Mouse (Mus musculus) gastrocnemius, adult 2 months (tissue): ENCODE measurements around the gene Smarcad1. TPM values are rescaled to one million over a fixed set of nuclear protein-coding genes. Genes with fewer than 3 reads are reported as not detected.
"Not testable (repeated sequence)": the region's sequence is repeated elsewhere in the genome, so short reads cannot be mapped to it uniquely, and the experiment has no call there.

Experiments
- DNase-seq: peaks from one replicate; pipeline ENCODE4 v3.0.0; 2022
- H3K27ac ChIP-seq: fragments of 200-600 bp; 2 replicates; pipeline ENCODE4 v1.8.1; 2022; ENCODE audit warnings: mild to moderate bottlenecking
- H3K4me3 ChIP-seq: fragments of 200-600 bp; 2 replicates; pipeline ENCODE4 v1.8.1; 2022; ENCODE audit warnings: mild to moderate bottlenecking, moderate library complexity
- CTCF ChIP-seq: fragments of 200-600 bp; IDR thresholded peaks from 2 replicates; pipeline ENCODE4 v1.8.1; 2022; ENCODE audit warnings: antibody characterized with exemption, mild to moderate bottlenecking, moderate library complexity
- intact Hi-C: fragments of 180-260 bp; cut with DNase I; formaldehyde crosslinking; loops from one replicate; pipeline ENCODE4 v1.15.1; 2025
- total RNA-seq, 2 experiments: library from RNA; stranded (reverse); gene quantifications; 2 replicates each; pipeline ENCODE4 v1.2.3; 2021

Smarcad1 gene
- total RNA-seq, 2 experiments from 2014 or later, result 10.2 to 11.6 TPM

DNA sequence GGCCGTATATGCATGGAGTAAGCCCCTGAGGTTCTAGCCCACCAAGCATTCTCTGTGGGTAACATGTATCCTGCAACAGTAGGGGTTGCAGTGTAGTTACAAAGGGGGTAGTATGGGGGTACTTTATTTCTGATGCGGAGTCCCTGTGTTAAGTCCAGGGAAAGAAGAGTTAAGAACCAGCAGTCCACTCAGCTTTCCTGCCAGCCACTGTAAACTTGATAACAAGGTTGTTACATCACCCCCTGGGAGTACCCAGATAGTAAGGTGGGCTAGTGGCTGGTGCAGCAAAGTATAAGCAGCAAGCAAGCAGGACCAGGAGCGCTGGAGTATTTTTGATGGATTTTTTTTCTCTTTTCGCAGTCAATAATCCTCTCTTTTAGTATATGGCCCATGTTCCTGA is 17.3 kb upstream of the Smarcad1 start:
- intact Hi-C loops, result no loop called here
- Histone ChIP-seq H3K4me3 (no peak overlapping the region), H3K27ac (no peak overlapping the region)
- TF ChIP-seq CTCF, result no peak
- no peak for DNase-seq

DNA sequence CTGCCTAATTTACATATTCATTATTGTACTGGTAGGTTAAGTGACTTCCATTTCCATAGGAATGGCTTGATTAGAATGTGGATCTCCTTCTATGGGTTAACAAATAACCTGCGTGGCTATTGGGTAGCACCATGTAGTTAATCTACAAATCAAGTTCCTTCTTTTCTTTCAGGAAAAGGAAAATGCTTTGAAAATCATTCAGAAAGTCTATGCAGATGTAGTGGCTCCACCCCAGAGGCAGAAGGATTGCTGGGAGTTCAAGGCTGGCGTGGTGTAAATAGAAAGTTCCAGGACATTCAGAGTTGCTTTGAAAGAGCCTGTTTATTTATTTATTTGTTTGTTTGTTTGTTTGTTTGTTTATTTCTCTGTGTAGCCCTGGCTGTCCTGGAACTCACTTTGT is 7.7 kb upstream of the Smarcad1 start:
- no peak for TF ChIP-seq CTCF
- Histone ChIP-seq H3K27ac (no peak overlapping the region), H3K4me3 (no peak overlapping the region)
- no peak for DNase-seq
- intact Hi-C loops, result no loop called here

DNA sequence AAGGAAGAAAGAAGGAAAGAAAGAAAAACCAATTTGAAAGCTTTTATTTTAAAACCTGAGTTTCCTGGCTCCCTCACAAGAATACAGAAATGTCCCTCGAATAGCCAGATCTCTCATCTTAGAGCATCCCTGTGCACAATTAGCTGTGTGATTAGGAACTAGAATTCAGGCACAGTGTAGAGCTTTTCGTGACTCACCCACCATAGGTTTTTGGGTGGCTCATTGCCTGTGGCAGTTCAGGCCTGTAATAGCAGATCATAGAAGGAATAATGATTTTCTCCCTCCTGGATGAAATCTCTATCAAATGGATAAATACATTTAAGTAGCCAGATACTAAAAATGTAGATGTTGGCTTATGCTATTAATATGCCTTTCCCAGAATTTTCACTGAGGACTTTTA is 6.9 kb upstream of the Smarcad1 start:
- intact Hi-C loops, result no loop called here
- Histone ChIP-seq H3K4me3 (no peak overlapping the region), H3K27ac (no peak overlapping the region)
- no peak for DNase-seq
- no peak for TF ChIP-seq CTCF

DNA sequence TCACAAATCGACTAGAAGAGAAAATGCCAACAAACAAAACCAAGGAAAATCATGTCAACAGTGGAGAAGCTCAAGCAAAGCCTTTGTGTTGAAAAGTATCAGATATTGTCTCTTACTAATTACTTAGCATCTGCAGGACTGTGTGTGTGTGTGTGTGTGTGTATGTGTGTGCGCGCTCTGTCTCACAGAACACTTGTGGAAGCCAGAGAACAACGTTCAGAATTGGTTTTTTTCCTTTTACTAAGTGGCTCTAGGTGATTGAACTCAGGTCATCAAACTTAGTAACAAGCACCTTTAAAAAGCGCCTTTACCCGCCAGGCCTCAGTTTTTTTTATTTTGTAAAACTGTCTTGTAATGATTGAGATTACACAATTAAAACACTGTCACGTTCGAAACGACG is 451 bp upstream of the Smarcad1 start:
- Histone ChIP-seq H3K4me3 (peak overlapping the region; percentile 99), H3K27ac (peak overlapping the region; percentile 98)
- intact Hi-C loops, result loop anchor here (10.0 kb wide), 1 partner anchor 1493 kb away; the partner anchor contains the start of gene Mad2l1
- no peak for DNase-seq
- TF ChIP-seq CTCF, result no peak

DNA sequence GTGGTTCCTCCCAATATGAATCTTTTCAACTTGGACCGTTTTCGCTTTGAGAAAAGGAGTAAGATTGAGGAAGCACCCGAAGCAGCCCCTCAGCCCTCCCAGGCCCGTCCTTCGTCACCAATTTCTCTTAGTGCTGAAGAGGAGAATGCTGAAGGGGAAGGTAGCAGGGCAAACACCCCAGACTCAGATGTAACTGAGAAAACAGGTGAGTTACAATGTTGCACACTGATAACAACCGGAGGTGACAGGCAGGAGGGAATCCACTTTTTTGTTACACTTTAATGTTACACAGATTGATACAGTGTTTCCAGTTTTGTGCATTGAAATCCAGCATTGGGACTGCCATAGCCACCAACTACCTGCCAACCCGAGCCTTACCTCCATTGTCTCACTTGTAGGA is 858 bp downstream of the Smarcad1 start:
- Histone ChIP-seq H3K4me3 (peak overlapping the region; percentile 99), H3K27ac (peak overlapping the region; percentile 98)
- intact Hi-C loops, result loop anchor here (10.0 kb wide), 1 partner anchor 1492 kb away; the partner anchor contains the start of gene Mad2l1
- DNase-seq, result no peak
- TF ChIP-seq CTCF, result no peak

DNA sequence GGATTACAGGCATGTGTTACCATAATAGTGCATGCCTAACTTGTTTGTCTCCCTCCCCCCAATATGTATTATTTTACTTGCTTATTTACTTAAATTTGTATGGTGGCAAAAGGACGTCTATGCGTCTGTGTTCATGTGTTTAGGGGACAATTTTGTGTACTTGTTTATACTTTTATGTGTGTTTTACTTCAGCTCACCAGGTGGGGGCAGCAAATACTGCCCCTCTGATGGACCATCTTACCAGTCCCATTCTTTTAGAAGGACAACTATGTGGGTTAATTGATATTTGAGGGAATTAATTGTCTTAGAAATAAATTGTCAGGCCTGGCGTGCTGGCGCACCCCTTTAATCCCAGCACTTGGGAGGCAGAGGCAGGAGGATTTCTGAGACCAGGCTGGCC is 6.7 kb downstream of the Smarcad1 start:
- intact Hi-C loops, result loop anchor here (10.0 kb wide), 1 partner anchor 1486 kb away; the partner anchor contains the start of gene Mad2l1
- TF ChIP-seq CTCF, result peak; percentile 29; the same call in 1 of the 2 replicates
- no peak for DNase-seq
- Histone ChIP-seq H3K4me3 (no peak overlapping the region), H3K27ac (no peak overlapping the region)

DNA sequence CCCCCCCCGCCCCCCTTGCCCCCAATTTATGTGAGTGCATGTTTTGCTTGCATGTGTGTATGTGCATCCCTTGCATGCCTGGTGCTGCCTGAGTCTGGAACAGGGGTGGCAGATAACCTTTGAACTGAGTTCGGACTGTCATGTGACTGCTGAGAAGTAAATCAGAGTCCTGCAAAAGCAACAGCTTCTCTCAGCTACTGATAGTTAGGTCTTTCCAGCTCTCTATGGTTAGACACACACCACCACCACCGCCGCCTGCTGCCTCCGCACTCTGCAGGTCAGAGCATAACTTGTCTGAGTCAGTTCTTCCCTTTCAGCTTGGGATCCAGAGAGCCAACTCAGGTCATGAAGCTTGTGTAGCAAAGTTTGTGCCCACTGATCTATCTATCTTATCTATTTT is 14.2 kb downstream of the Smarcad1 start:
- no peak overlapping the region for H3K27ac ChIP-seq
- no peak for TF ChIP-seq CTCF
- intact Hi-C loops, result no loop called here
- H3K4me3 ChIP-seq, result no peak overlapping the region
- DNase-seq, result no peak

DNA sequence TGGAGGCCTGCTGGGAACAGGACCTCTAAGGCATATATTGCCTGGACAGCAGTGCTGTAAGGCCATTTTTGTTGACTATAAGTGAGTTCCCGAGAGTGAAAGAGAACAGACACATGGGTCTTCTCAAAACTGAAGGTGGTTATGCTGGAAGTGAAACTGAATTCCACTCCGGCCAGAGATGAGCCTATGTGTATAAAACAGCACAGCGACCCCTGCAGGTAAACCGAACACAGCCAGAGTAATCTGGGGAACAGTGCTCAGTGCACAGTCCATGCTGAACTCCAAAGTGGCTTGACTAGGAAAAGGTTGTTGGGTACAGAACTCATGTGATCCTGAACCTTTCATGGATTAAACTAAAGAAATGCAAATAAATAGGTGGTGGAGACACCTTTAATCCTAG is 14.8 kb downstream of the Smarcad1 start:
- DNase-seq, H3K27ac ChIP-seq, H3K4me3 ChIP-seq, intact Hi-C loops: not testable (repeated sequence)

DNA sequence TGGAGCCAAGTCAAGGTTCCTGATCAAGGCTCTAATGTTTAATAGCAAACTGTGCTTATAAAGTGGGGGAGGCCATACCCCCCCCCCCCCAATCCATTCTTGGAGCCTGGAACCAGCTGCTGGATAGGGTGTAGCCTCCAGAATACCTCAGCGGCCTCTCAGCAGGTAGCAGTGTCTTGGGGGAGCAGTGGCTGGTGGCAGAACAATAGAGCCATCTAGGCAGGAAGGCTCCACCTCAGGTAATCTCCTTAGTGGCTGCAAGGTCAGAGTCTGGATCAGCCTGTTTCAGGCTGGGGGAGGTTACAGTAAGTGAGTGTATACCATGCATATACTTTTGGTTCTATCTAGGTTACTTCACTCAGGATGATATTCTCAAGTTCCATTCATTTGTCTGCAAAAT is 18.7 kb downstream of the Smarcad1 start:
- Histone ChIP-seq H3K4me3 (no peak overlapping the region), H3K27ac (no peak overlapping the region)
- TF ChIP-seq CTCF, result no peak
- no peak for DNase-seq
- intact Hi-C loops, result no loop called here

DNA sequence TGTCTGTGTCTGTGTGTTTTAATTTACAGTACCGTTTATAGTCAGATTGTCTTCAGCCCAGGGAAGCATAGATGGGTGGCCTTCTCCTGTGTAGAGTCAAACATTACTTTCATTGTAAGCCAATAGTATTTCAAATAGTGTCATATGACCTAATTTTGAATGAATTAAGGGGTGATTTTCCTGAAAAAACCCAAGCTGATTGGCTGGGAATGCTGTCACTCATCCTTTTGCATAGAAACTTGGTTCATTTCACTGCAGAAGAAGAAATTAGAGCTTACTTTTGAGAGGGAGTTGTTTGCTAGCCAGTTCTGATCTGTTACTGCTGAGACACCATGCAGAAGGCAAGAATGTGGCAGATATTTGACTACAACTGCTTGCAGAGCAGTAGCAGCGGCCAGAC is 32.8 kb downstream of the Smarcad1 start:
- H3K27ac ChIP-seq, result no peak overlapping the region
- H3K4me3 ChIP-seq, result no peak overlapping the region
- intact Hi-C loops, result no loop called here
- no peak for DNase-seq
- TF ChIP-seq CTCF, result no peak

DNA sequence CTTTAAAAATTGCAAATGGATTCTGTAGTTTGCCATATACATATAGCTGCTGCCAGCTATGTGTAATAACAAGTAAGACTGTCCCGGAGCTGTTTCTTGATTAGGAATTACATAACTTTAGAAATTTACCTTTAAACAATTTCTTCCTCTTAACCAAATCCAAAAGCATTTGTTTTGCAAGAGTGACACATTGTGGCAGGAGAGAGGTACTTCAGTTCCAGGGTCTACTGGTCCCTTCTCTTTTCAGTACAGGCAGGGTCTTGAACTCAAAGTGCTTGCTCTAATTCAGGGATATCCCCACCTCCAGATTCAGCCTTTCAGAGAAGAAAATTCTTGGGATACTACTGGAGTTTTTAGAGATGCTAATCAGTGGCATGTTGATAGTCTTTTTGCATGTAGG is 36.8 kb downstream of the Smarcad1 start:
- H3K4me3 ChIP-seq, result no peak overlapping the region
- H3K27ac ChIP-seq, result no peak overlapping the region
- DNase-seq, result no peak
- TF ChIP-seq CTCF, result peak; percentile 43
- intact Hi-C loops, result no loop called here

DNA sequence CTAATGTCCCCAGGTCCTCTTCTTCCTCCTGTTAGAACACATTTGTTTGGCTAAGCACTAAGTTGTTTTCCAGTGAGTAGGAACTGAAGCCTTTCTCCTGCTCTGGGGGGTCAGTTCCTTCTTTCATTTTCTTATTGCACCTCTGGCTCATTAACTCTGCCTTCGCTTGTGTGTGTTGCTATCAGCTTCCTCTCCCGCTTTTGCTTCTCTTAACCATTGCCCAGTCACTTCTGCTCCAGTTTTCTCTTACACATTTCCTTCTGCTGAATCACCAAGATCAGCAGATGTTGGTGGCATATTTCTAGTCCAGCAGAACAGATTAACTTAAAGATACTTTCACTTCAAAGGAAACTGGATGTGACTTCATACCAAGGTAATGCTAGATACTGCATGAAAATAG is 72.5 kb downstream of the Smarcad1 start:
- DNase-seq, result no peak
- TF ChIP-seq CTCF, result no peak
- H3K27ac ChIP-seq, result no peak overlapping the region

DNA sequence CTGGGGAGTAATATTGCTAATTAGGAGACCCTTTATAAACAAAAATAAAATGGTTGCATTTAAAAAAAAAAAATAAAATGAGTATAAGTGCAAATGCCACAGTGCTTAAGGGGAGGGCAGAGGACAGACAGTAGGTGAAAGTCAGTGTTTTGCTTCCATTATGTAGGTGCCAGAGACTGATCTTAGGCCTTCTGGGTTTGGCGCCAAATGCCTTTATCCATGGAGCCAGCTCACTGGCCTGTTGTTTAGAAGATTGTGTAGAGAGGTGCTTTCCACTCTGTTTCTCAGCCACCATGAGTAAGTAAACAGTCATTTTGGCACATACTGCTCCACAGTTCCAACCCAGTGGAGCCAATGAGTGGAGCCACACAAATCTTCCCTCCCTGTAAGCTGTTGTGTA is 75.2 kb downstream of the Smarcad1 start:
- Histone ChIP-seq H3K27ac (no peak overlapping the region), H3K4me3 (no peak overlapping the region)
- TF ChIP-seq CTCF, result no peak
- no peak for DNase-seq
- intact Hi-C loops, result no loop called here

More for the DNA sequence above, 72.5 kb downstream of the Smarcad1 start:
- intact Hi-C loops, result no loop called here
- H3K4me3 ChIP-seq, result no peak overlapping the region

DNA sequence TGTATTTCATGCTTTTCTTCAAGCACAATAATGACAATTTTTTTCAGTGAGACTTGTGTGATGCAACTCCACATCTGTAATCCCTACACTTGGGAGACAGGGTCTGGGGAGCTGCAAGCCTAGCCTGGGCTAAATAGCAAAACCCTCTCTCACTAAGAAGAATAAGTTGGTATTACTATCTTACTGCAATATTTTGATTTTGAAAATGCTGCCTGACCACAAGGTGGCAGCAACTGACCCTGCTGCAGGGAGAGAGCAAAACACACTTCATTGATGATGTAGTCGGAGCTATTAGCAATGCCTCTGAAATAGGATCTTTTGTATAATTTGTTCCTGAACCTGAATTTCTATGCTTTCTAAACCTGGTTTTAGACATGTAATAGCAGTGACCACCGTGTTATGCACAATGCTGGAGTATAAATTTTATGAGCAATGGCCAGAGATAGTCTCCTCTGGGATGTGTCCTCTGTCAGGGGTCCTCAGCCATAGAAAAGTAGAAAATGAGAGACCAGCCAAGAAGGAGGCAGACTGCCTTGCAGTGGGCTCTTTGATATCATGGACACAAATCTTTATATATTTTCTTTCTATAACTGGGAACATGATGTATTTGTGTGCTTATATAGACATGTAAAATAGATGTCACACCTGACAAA is 83.8 kb downstream of the Smarcad1 start:
- TF ChIP-seq CTCF, result peak; percentile 77
- no peak overlapping the region for H3K27ac ChIP-seq
- H3K4me3 ChIP-seq, result no peak overlapping the region
- intact Hi-C loops, result loop anchor here (10.0 kb wide), 1 partner anchor 1409 kb away; the partner anchor contains the start of gene Mad2l1
- DNase-seq, result peak; percentile 34
